Mouse (Mus musculus): ENCODE measurements around the gene AI464131.

GRCm38 (mm10) chr4:41471384-41471689 lies 31.5 kb downstream of the AI464131 start:
- TF ChIP-seq CTCF (IDR thresholded peaks at IDR 0.05; ENCODE audit: low read depth) (no peak), EP300 (optimal IDR thresholded peaks at IDR 0.05) (no peak)

Measured in stomach, postnatal 0 days (tissue).